Comparison of ENCODE assay signal across 22 mouse cellular contexts in genomic region chr16:63761177-63761576, GRCm38 (mm10).
DNase-seq lines count a peak whose midpoint lies in the region; ATAC-seq lines count a peak whose summit lies in the region.
"Had no signal": no experiment of that assay in that cellular context is flagged by ENCODE, and none has a peak within 500 bp of the region (broad histone marks: within the 10 kb centered on the region; RNA-seq: fewer than 3 reads in every experiment).

No protein-coding gene starts in this region.

- no peak overlapping the region for H3K9ac ChIP-seq in neural tube, embryonic 14.5 days (replicated peaks; ENCODE audit: low read depth, low read length)
- H3K9ac ChIP-seq in forebrain, embryonic 14.5 days (ENCODE audit: low read length): no peak overlapping the region
- H3K9ac ChIP-seq in hindbrain, embryonic 14.5 days: no peak overlapping the region
- H3K9ac ChIP-seq: heart, embryonic 13.5 days had no signal

- H3K27ac ChIP-seq in neural tube, embryonic 14.5 days (ENCODE audit: low read depth, low read length): no peak overlapping the region
- no peak overlapping the region for H3K27ac ChIP-seq in forebrain, embryonic 14.5 days (ENCODE audit: low read depth, low read length)
- no peak overlapping the region for H3K27ac ChIP-seq in hindbrain, embryonic 14.5 days
- H3K27ac ChIP-seq: heart, adult 2 months; heart, embryonic 13.5 days; kidney, postnatal 0 days had no signal

- no peak for DNase-seq in neural tube, embryonic 10.5 days (ENCODE audit: extremely low spot score, low spot score)
- DNase-seq in forebrain, embryonic 14.5 days (ENCODE audit: low spot score): peak; percentile 85
- DNase-seq in hindbrain, embryonic 14.5 days (ENCODE audit: low spot score): no peak
- no peak for DNase-seq in kidney, adult 11 months
- no peak for DNase-seq in c-Kit-positive CD71-positive TER-119-positive erythroid progenitor cells, embryonic 14.5 days (ENCODE audit: low spot score)
- DNase-seq in cerebellum, postnatal 14 days: no peak
- DNase-seq: B cell, adult 2 months; cerebellum, adult 9-10 months; gastrocnemius, postnatal 36 days; heart, adult 2 months; kidney, adult 2 months; lung, postnatal 4 days; right cerebral cortex, postnatal 14 days; spleen, adult 18-20 months had no signal

- H3K36me3 ChIP-seq in neural tube, embryonic 14.5 days (ENCODE audit: control insufficient read depth, insufficient read depth, low read length): no peaks in the 10 kb centered on the region
- H3K36me3 ChIP-seq in forebrain, embryonic 14.5 days (ENCODE audit: control insufficient read depth, insufficient read depth, low read length): no peaks in the 10 kb centered on the region
- no peaks in the 10 kb centered on the region for H3K36me3 ChIP-seq in hindbrain, embryonic 14.5 days (replicated peaks; ENCODE audit: control insufficient read depth, insufficient read depth)
- H3K36me3 ChIP-seq: G1E; heart, embryonic 13.5 days had no signal

- no peak overlapping the region for H3K4me3 ChIP-seq in neural tube, embryonic 14.5 days (ENCODE audit: low read depth, low read length)
- no peak overlapping the region for H3K4me3 ChIP-seq in forebrain, embryonic 14.5 days (ENCODE audit: low read depth, low read length)
- H3K4me3 ChIP-seq in hindbrain, embryonic 14.5 days (replicated peaks; ENCODE audit: low read length): no peak overlapping the region
- H3K4me3 ChIP-seq: heart, adult 2 months; heart, embryonic 13.5 days had no signal

- ATAC-seq in neural tube, embryonic 14.5 days (ENCODE audit: low read depth): 0 out of 2 replicates have a peak, but pooled peaks have one; percentile 24
- ATAC-seq in forebrain, embryonic 14.5 days: peak; percentile 89
- ATAC-seq in hindbrain, embryonic 14.5 days (ENCODE audit: low FRiP score): 0 out of 2 replicates have a peak, but pooled peaks have one; percentile 53
- ATAC-seq: inflammation-experienced regulatory T-cells, adult 6 months; midbrain, embryonic 16.5 days; Patski had no signal

- 42% methylated on average over 4 of the region's 4 CpGs for WGBS in neural tube, embryonic 14.5 days
- 32% methylated on average over 4 of the region's 4 CpGs for WGBS in forebrain, embryonic 14.5 days
- WGBS in hindbrain, embryonic 14.5 days: 41% methylated on average over 4 of the region's 4 CpGs

- H3K9me3 ChIP-seq in neural tube, embryonic 14.5 days (ENCODE audit: control insufficient read depth, low read length): no peaks in the 10 kb centered on the region
- no peaks in the 10 kb centered on the region for H3K9me3 ChIP-seq in forebrain, embryonic 14.5 days (replicated peaks; ENCODE audit: control insufficient read depth, low read length)
- H3K9me3 ChIP-seq in hindbrain, embryonic 14.5 days (ENCODE audit: control insufficient read depth, low read length): no peaks in the 10 kb centered on the region
- H3K9me3 ChIP-seq: G1E; heart, embryonic 13.5 days had no signal

- no peak overlapping the region for H3K4me2 ChIP-seq in neural tube, embryonic 14.5 days (ENCODE audit: low read depth, low read length)
- no peak overlapping the region for H3K4me2 ChIP-seq in forebrain, embryonic 14.5 days (ENCODE audit: low read length)
- no peak overlapping the region for H3K4me2 ChIP-seq in hindbrain, embryonic 14.5 days (replicated peaks)
- H3K4me2 ChIP-seq: heart, embryonic 13.5 days had no signal

- H3K4me1 ChIP-seq in neural tube, embryonic 14.5 days (ENCODE audit: control insufficient read depth, insufficient read depth, low read length): no peaks in the 10 kb centered on the region
- H3K4me1 ChIP-seq in forebrain, embryonic 14.5 days (ENCODE audit: control insufficient read depth, insufficient read depth, low read length): peaks cover 5% of the 10 kb centered on the region; the same call in 1 of the 2 replicates
- H3K4me1 ChIP-seq in hindbrain, embryonic 14.5 days (replicated peaks; ENCODE audit: control insufficient read depth, insufficient read depth, low read length): no peaks in the 10 kb centered on the region

- H3K27me3 ChIP-seq in neural tube, embryonic 14.5 days (ENCODE audit: control insufficient read depth, insufficient read depth, low read length): no peaks in the 10 kb centered on the region
- H3K27me3 ChIP-seq in forebrain, embryonic 14.5 days (replicated peaks; ENCODE audit: control insufficient read depth, insufficient read depth, low read length): no peaks in the 10 kb centered on the region
- H3K27me3 ChIP-seq in hindbrain, embryonic 14.5 days (ENCODE audit: control insufficient read depth, insufficient read depth, low read length): no peaks in the 10 kb centered on the region
- H3K27me3 ChIP-seq: CH12.LX; heart, embryonic 13.5 days; Patski had no signal

Comparison
In these comparisons a context has a peak if more than half of its experiments do, and no peak if none do; other contexts are left out.
1. ATAC-seq: peak in every context shown above with its lines; median percentile 89 in forebrain, embryonic 14.5 days; 53 in hindbrain, embryonic 14.5 days; 24 in neural tube, embryonic 14.5 days.